Mouse (Mus musculus): Measurements from ENCODE around the gene Dock11. TPM values are rescaled to one million over a fixed set of nuclear protein-coding genes. Genes with fewer than 3 reads are reported as not detected.
A peak's percentile ranks its signal among the peaks of the same experiment; 100 is the strongest.

Gene Dock11
- polyA plus RNA-seq, 1 experiment from 2014 or later, result 11.8 TPM

DNA sequence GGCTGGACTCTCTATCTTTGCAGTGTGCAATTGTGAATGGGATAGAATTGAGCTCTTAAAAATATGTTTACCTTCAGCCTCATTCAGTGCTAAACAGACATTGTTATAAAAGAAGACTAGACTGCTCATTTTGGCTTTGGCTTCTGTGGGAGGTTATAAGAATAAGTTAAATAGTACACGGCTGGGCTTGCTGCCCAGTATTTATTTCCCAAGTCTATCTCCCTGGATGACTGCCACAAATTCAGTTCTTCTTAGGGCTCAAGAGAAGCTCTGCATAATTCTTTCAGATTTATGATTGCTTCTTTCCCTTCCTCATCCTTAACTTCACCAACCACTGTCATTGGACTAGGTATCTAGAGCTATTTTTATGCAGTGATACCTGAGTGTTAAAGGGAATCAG lies 158.8 kb downstream of the Dock11 start:
- Histone ChIP-seq H3K9ac (no peak overlapping the region), H3K4me2 (replicated peaks) (no peak overlapping the region), H3K4me3 (replicated peaks) (no peak overlapping the region), H3K9me3 (no peaks in the 10 kb centered on the region), H3K27me3 (replicated peaks) (no peaks in the 10 kb centered on the region), H3K27ac (no peak overlapping the region), H3K4me1 (replicated peaks) (no peaks in the 10 kb centered on the region), H3K36me3 (no peaks in the 10 kb centered on the region)
- WGBS, result 63% methylated on average over 1 of the region's 1 CpGs
- ATAC-seq, result no peak

GRCm38 (mm10) chrX:36050312-36050711 lies 161.7 kb downstream of the Dock11 start:
- Histone ChIP-seq H3K4me3 (replicated peaks) (no peak overlapping the region), H3K27ac (no peak overlapping the region), H3K4me1 (replicated peaks) (no peaks in the 10 kb centered on the region), H3K4me2 (replicated peaks) (no peak overlapping the region), H3K9me3 (no peaks in the 10 kb centered on the region), H3K9ac (no peak overlapping the region), H3K36me3 (no peaks in the 10 kb centered on the region), H3K27me3 (replicated peaks) (no peaks in the 10 kb centered on the region)
- ATAC-seq, result no peak

DNA sequence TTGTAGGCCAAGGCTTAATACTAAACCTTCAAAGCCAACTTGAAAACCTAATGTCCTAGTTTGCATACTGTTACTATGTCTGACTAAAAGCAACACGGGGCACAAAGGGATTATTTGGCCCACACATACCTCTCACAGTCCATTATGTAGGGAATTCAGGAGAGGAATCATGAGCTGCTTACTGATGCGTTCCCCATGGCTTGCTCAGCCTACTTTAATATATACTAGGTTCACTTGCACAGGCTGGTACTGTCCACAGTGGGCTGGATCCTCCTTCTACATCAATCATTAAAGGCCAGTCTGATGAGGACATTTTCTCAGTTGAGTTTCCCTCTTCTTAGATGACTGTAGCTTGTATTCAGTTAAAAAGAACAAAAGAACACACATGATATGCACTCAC lies 185.4 kb downstream of the Dock11 start:
- WGBS, result 81% methylated on average over 2 of the region's 2 CpGs
- no peak overlapping the region for H3K27ac ChIP-seq
- no peaks in the 10 kb centered on the region for H3K27me3 ChIP-seq (replicated peaks)
- no peak for ATAC-seq
- H3K4me2 ChIP-seq (replicated peaks), result no peak overlapping the region
- H3K36me3 ChIP-seq, result no peaks in the 10 kb centered on the region
- no peaks in the 10 kb centered on the region for H3K9me3 ChIP-seq
- H3K4me1 ChIP-seq (replicated peaks), result no peaks in the 10 kb centered on the region
- H3K9ac ChIP-seq, result no peak overlapping the region
- no peak overlapping the region for H3K4me3 ChIP-seq (replicated peaks)

DNA sequence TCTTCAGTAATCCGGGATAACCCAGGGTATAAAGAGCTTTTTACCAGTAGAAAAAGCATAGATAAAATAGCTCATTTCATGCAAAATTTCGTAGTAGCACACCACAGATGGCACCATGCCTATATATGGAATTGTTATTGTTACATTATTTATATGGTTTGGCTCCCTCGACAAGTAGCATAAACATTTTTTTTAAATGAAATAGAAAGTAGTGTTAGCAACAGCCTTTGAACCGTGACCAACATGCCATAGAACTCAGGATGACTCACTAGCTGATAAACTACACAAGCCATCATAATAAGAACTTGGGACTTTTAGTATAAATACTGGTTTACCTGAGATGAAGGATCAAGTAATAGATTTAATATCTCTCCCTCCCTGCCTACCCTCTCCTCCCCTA lies 188.5 kb downstream of the Dock11 start:
- Histone ChIP-seq H3K9ac (no peak overlapping the region), H3K36me3 (no peaks in the 10 kb centered on the region), H3K4me2 (replicated peaks) (no peak overlapping the region), H3K27me3 (replicated peaks) (no peaks in the 10 kb centered on the region), H3K27ac (no peak overlapping the region), H3K4me1 (replicated peaks) (no peaks in the 10 kb centered on the region), H3K4me3 (replicated peaks) (no peak overlapping the region), H3K9me3 (no peaks in the 10 kb centered on the region)
- 47% methylated on average over 4 of the region's 4 CpGs for WGBS
- 0 out of 2 replicates have a peak, but pooled peaks have one; percentile 20 for ATAC-seq

- Histone ChIP-seq H3K4me3 (replicated peaks) (no peak overlapping the region), H3K27me3 (replicated peaks) (no peaks in the 10 kb centered on the region), H3K27ac (no peak overlapping the region), H3K36me3 (no peaks in the 10 kb centered on the region), H3K9ac (no peak overlapping the region), H3K4me1 (replicated peaks) (no peaks in the 10 kb centered on the region), H3K4me2 (replicated peaks) (no peak overlapping the region), H3K9me3 (no peaks in the 10 kb centered on the region)
- 77% methylated on average over 1 of the region's 1 CpGs for WGBS
- no peak for ATAC-seq
Observed at GRCm38 (mm10) chrX:36082917-36083316, 194.3 kb downstream of the Dock11 start.

GRCm38 (mm10) chrX:36088464-36089256 lies 200.0 kb downstream of the Dock11 start:
- 87% methylated on average over 6 of the region's 6 CpGs for WGBS
- no peak for ATAC-seq
- H3K4me2 ChIP-seq (replicated peaks), result no peak overlapping the region

DNA sequence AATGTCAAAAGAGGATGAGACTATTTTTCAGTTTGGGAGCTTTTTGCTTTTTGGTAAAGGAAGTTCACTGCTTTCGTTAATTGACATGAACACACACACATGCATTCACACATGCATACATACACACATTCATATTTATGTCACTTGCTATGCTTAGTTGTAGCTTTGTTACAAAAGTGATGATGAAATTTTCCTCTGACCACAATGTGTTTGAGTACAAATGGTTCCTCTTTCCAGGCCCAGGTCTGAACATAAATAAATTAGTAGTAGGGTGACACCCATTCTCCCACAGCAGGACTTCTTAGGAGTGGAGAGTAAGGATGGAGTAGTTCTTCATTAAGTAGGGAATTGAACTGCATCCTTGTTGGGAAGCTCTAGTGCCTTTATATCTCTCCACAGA lies 212.3 kb downstream of the Dock11 start:
- H3K36me3 ChIP-seq, result no peaks in the 10 kb centered on the region
- no peak overlapping the region for H3K27ac ChIP-seq
- no peaks in the 10 kb centered on the region for H3K9me3 ChIP-seq
- H3K9ac ChIP-seq, result no peak overlapping the region
- 83% methylated on average over 1 of the region's 1 CpGs for WGBS
- H3K4me1 ChIP-seq (replicated peaks), result no peaks in the 10 kb centered on the region
- no peak for ATAC-seq
- H3K27me3 ChIP-seq (replicated peaks), result no peaks in the 10 kb centered on the region
- H3K4me2 ChIP-seq (replicated peaks), result no peak overlapping the region
- H3K4me3 ChIP-seq (replicated peaks), result no peak overlapping the region

More at GRCm38 (mm10) chrX:36088464-36089256, 200.0 kb downstream of the Dock11 start:
- H3K36me3 ChIP-seq, result no peaks in the 10 kb centered on the region
- H3K27ac ChIP-seq, result no peak overlapping the region
- no peaks in the 10 kb centered on the region for H3K9me3 ChIP-seq
- H3K27me3 ChIP-seq (replicated peaks), result no peaks in the 10 kb centered on the region
- no peak overlapping the region for H3K9ac ChIP-seq
- no peaks in the 10 kb centered on the region for H3K4me1 ChIP-seq (replicated peaks)
- H3K4me3 ChIP-seq (replicated peaks), result no peak overlapping the region

- no peak overlapping the region for H3K4me3 ChIP-seq (replicated peaks)
- no peak overlapping the region for H3K4me2 ChIP-seq (replicated peaks)
- no peaks in the 10 kb centered on the region for H3K36me3 ChIP-seq
- no peak overlapping the region for H3K9ac ChIP-seq
- no peak for ATAC-seq
- no peak overlapping the region for H3K27ac ChIP-seq
- H3K27me3 ChIP-seq (replicated peaks), result no peaks in the 10 kb centered on the region
- WGBS, result 73% methylated on average over 3 of the region's 3 CpGs
- no peaks in the 10 kb centered on the region for H3K9me3 ChIP-seq
- no peaks in the 10 kb centered on the region for H3K4me1 ChIP-seq (replicated peaks)
Observed at GRCm38 (mm10) chrX:36101318-36101717, 212.7 kb downstream of the Dock11 start.

GRCm38 (mm10) chrX:36108601-36109000 lies 220.0 kb downstream of the Dock11 start:
- H3K4me2 ChIP-seq (replicated peaks), result no peak overlapping the region
- H3K9me3 ChIP-seq, result no peaks in the 10 kb centered on the region
- H3K4me3 ChIP-seq (replicated peaks), result no peak overlapping the region
- ATAC-seq, result no peak
- no peaks in the 10 kb centered on the region for H3K27me3 ChIP-seq (replicated peaks)
- H3K4me1 ChIP-seq (replicated peaks), result no peaks in the 10 kb centered on the region
- WGBS, result 42% methylated on average over 3 of the region's 3 CpGs
- H3K9ac ChIP-seq, result no peak overlapping the region
- H3K36me3 ChIP-seq, result no peaks in the 10 kb centered on the region
- no peak overlapping the region for H3K27ac ChIP-seq

GRCm38 (mm10) chrX:36111622-36112421 lies 223.2 kb downstream of the Dock11 start, which contains the start of gene Il13ra1:
Il13ra1 (plus strand) TSS chrX:36112110.
- Histone ChIP-seq H3K27me3 (replicated peaks) (no peaks in the 10 kb centered on the region), H3K4me3 (replicated peaks) (peak within 1 kb of the TSS; percentile 51), H3K9ac (peak within 1 kb of the TSS; percentile 60), H3K4me1 (replicated peaks) (no peaks in the 10 kb centered on the region), H3K4me2 (replicated peaks) (peak within 1 kb of the TSS; percentile 72), H3K9me3 (no peaks in the 10 kb centered on the region), H3K36me3 (no peaks in the 10 kb centered on the region), H3K27ac (no peak within 1 kb of the TSS)
- peak; percentile 92 for ATAC-seq
- WGBS, result 13% methylated on average over 51 of the region's 51 CpGs

GRCm38 (mm10) chrX:36112422-36112750 lies 223.8 kb downstream of the Dock11 start:
- H3K36me3 ChIP-seq, result no peaks in the 10 kb centered on the region
- H3K27me3 ChIP-seq (replicated peaks), result no peaks in the 10 kb centered on the region
- H3K27ac ChIP-seq, result no peak overlapping the region
- H3K9me3 ChIP-seq, result no peaks in the 10 kb centered on the region
- H3K4me2 ChIP-seq (replicated peaks), result peak overlapping the region; percentile 72
- ATAC-seq, result peak; percentile 19; the same call in 1 of the 2 replicates
- 19% methylated on average over 9 of the region's 9 CpGs for WGBS
- H3K4me3 ChIP-seq (replicated peaks), result peak overlapping the region; percentile 51
- H3K4me1 ChIP-seq (replicated peaks), result no peaks in the 10 kb centered on the region
- peak overlapping the region; percentile 60 for H3K9ac ChIP-seq

DNA sequence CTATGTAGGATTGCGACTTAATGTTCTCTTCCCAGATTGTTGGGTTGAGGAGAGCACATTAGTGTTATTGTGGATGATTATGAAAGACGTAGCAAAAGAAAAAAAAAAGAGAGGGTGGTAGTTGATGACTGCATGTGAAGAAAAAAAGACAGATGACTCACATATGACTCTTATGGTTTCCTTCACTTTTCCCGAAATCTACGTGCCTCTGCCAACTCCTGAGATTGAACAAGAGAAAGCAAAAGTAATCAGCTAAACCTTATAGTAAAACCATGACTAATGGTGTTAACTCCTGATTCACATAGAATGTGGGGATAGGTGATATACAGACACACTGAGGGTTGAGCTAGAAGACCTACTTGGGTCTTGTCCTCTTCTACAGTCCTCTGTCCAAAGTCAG lies 226.5 kb downstream of the Dock11 start:
- 85% methylated on average over 4 of the region's 4 CpGs for WGBS
- Histone ChIP-seq H3K4me2 (replicated peaks) (no peak overlapping the region), H3K27me3 (replicated peaks) (no peaks in the 10 kb centered on the region), H3K4me1 (replicated peaks) (no peaks in the 10 kb centered on the region), H3K36me3 (no peaks in the 10 kb centered on the region), H3K27ac (no peak overlapping the region), H3K4me3 (replicated peaks) (no peak overlapping the region), H3K9me3 (no peaks in the 10 kb centered on the region), H3K9ac (no peak overlapping the region)
- ATAC-seq, result no peak
